Mouse (Mus musculus): Measurements from ENCODE around the gene Clk1.
A peak's percentile ranks its signal among the peaks of the same experiment; 100 is the strongest.
"Not testable (repeated sequence)": the region's sequence is repeated elsewhere in the genome, so short reads cannot be mapped to it uniquely, and the experiment has no call there.

Clk1 gene

GRCm38 (mm10) chr1:58403745-58404144 lies 20.1 kb downstream of the Clk1 start:
- DNase-seq: no peak

- no peak for DNase-seq
Measured at GRCm38 (mm10) chr1:58401396-58401795, 22.5 kb downstream of the Clk1 start.

GRCm38 (mm10) chr1:58397731-58398130 lies 26.1 kb downstream of the Clk1 start:
- DNase-seq: no peak

- no peak for DNase-seq
Measured at GRCm38 (mm10) chr1:58396179-58396578, 27.7 kb downstream of the Clk1 start.

GRCm38 (mm10) chr1:58395341-58395740 lies 28.5 kb downstream of the Clk1 start:
- DNase-seq: no peak

- peak; percentile 65 to 72 for DNase-seq
Measured at GRCm38 (mm10) chr1:58393284-58394195, 30.3 kb downstream of the Clk1 start.

- peak; percentile 95 to 96 for DNase-seq
Measured at GRCm38 (mm10) chr1:58392652-58393283, 31.1 kb downstream of the Clk1 start, which contains the start of gene Bzw1. TSS of gene Bzw1 (plus strand) at chr1:58392898.

GRCm38 (mm10) chr1:58392268-58392651 lies 31.6 kb downstream of the Clk1 start:
- DNase-seq: no peak

GRCm38 (mm10) chr1:58391421-58392267 lies 32.2 kb downstream of the Clk1 start:
- DNase-seq: no peak

GRCm38 (mm10) chr1:58382586-58383281 lies 41.1 kb downstream of the Clk1 start:
- no peak for DNase-seq

GRCm38 (mm10) chr1:58375574-58376147 lies 48.2 kb downstream of the Clk1 start:
- no peak for DNase-seq

- DNase-seq: not testable (repeated sequence)
Measured at GRCm38 (mm10) chr1:58374266-58374665, 49.6 kb downstream of the Clk1 start.

GRCm38 (mm10) chr1:58369716-58370115 lies 54.1 kb downstream of the Clk1 start:
- DNase-seq: no peak

- DNase-seq: no peak
Measured at GRCm38 (mm10) chr1:58366737-58367471, 57.0 kb downstream of the Clk1 start.

GRCm38 (mm10) chr1:58365829-58366228 lies 58.0 kb downstream of the Clk1 start:
- no peak for DNase-seq

- no peak for DNase-seq
Measured at GRCm38 (mm10) chr1:58364551-58364950, 59.3 kb downstream of the Clk1 start.

GRCm38 (mm10) chr1:58362296-58362695 lies 61.6 kb downstream of the Clk1 start:
- no peak for DNase-seq

Data from lung, postnatal 4 days (tissue).